Mouse (Mus musculus) MEL (cell line): ENCODE measurements around the gene Hagh. TPM values are rescaled to one million over a fixed set of nuclear protein-coding genes. Genes with fewer than 3 reads are reported as not detected.

Experiments used
- DNase-seq: peaks from one replicate; pipeline ENCODE4 v3.0.0; 2011; ENCODE audit warnings: low read depth, low spot score
- H3K27ac ChIP-seq: 2 replicates; pipeline ENCODE4 v1.5.1; 2012; ENCODE audit warnings: low read depth, mild to moderate bottlenecking, control low read depth, low read length, moderate library complexity; ENCODE audit not compliant: control insufficient read depth
- H3K27me3 ChIP-seq, 2 experiments: fragments of 150-350 bp in 1 of 2; sonication (generic) in 1 of 2; 2 replicates each; pipeline ENCODE4 v1.6.1; 2012; ENCODE audit warnings: low read length in 2 of 2, mild to moderate bottlenecking in 2 of 2, improper control_type of control experiment in 1 of 2, moderate library complexity in 1 of 2; ENCODE audit not compliant: insufficient read depth in 2 of 2, control insufficient read depth in 1 of 2
- H3K36me3 ChIP-seq, 2 experiments: 2 replicates each; pipeline ENCODE4 v1.6.1; 2012 to 2014; ENCODE audit warnings: low read length in 2 of 2, improper control_type of control experiment in 1 of 2, inconsistent platforms in 1 of 2, mild to moderate bottlenecking in 1 of 2; ENCODE audit not compliant: insufficient read depth in 2 of 2, control insufficient read depth in 1 of 2
- H3K4me1 ChIP-seq, 2 experiments: fragments of 150-350 bp in 1 of 2; sonication (generic) in 1 of 2; 2 replicates each; pipeline ENCODE4 v1.6.1; 2012; ENCODE audit warnings: low read length in 2 of 2, improper control_type of control experiment in 1 of 2, mild to moderate bottlenecking in 1 of 2; ENCODE audit not compliant: insufficient read depth in 2 of 2, control insufficient read depth in 1 of 2
- H3K4me3 ChIP-seq, 2 experiments: fragments of 150-350 bp in 1 of 2; sonication (generic) in 1 of 2; 2 replicates each; pipeline ENCODE4 v1.5.1; 2012; ENCODE audit warnings: low read depth in 2 of 2, low read length in 2 of 2, mild to moderate bottlenecking in 2 of 2, moderate library complexity in 2 of 2, control low read depth in 1 of 2, improper control_type of control experiment in 1 of 2; ENCODE audit not compliant: control insufficient read depth in 1 of 2, insufficient read depth in 1 of 2
- H3K79me2 ChIP-seq: 2 replicates; pipeline ENCODE4 v1.6.1; 2012; ENCODE audit warnings: mild to moderate bottlenecking, low read length, moderate library complexity; ENCODE audit not compliant: control insufficient read depth, poor library complexity, insufficient read depth
- H3K9ac ChIP-seq: 2 replicates; pipeline ENCODE4 v1.6.1; 2012; ENCODE audit warnings: low read depth, mild to moderate bottlenecking, control low read depth, low read length, moderate library complexity; ENCODE audit not compliant: control insufficient read depth, poor library complexity, severe bottlenecking
- H3K9me3 ChIP-seq: fragments of 150-350 bp; sonication (generic); replicated peaks from 2 replicates; pipeline ENCODE4 v1.6.1; 2012; ENCODE audit warnings: mild to moderate bottlenecking, low read length, improper control_type of control experiment, moderate library complexity; ENCODE audit not compliant: insufficient read depth
- BHLHE40 ChIP-seq: IDR thresholded peaks from 2 replicates; pipeline ENCODE4 v1.6.1; 2012; ENCODE audit warnings: low read depth, mild to moderate bottlenecking, inconsistent platforms, low read length, improper control_type of control experiment, borderline replicate concordance
- CTCF ChIP-seq, 3 experiments: IDR thresholded peaks in 2 of 3; conservative IDR thresholded peaks in 1 of 3; 2 replicates each; pipeline ENCODE4 v1.5.1; 2011 to 2012; ENCODE audit warnings: low read length in 3 of 3, low read depth in 2 of 3, mild to moderate bottlenecking in 2 of 3, improper control_type of control experiment in 1 of 3, inconsistent platforms in 1 of 3, mixed read lengths in 1 of 3, moderate library complexity in 1 of 3; ENCODE audit not compliant: control insufficient read depth in 1 of 3, insufficient read depth in 1 of 3, poor library complexity in 1 of 3, severe bottlenecking in 1 of 3
- E2F4 ChIP-seq: IDR thresholded peaks from 2 replicates; pipeline ENCODE4 v1.6.1; 2011; ENCODE audit warnings: low read depth, low read length, improper control_type of control experiment, borderline replicate concordance
- ELF1 ChIP-seq: IDR thresholded peaks from 2 replicates; pipeline ENCODE4 v1.6.1; 2014; ENCODE audit warnings: low read depth, mild to moderate bottlenecking, inconsistent platforms, low read length, improper control_type of control experiment, moderate library complexity
- GABPA ChIP-seq: IDR thresholded peaks from 2 replicates; pipeline ENCODE4 v1.6.1; 2012; ENCODE audit warnings: low read depth, mild to moderate bottlenecking, inconsistent platforms, low read length, improper control_type of control experiment, moderate library complexity
- GATA1 ChIP-seq: IDR thresholded peaks from 2 replicates; pipeline ENCODE4 v1.6.1; 2011; ENCODE audit warnings: low read depth, low read length, improper control_type of control experiment
- HCFC1 ChIP-seq: IDR thresholded peaks from 2 replicates; pipeline ENCODE4 v1.6.1; 2012; ENCODE audit warnings: low read depth, mild to moderate bottlenecking, inconsistent platforms, low read length, improper control_type of control experiment, moderate library complexity
- JUND ChIP-seq: IDR thresholded peaks from 2 replicates; pipeline ENCODE4 v1.6.1; 2011; ENCODE audit warnings: low read depth, mild to moderate bottlenecking, improper control_type of control experiment, low read length
- KAT2A ChIP-seq: conservative IDR thresholded peaks from 2 replicates; pipeline ENCODE4 v1.6.1; 2012; ENCODE audit warnings: low read depth, low read length, improper control_type of control experiment, inconsistent platforms
- MAX ChIP-seq: IDR thresholded peaks from 2 replicates; pipeline ENCODE4 v1.6.1; 2011; ENCODE audit warnings: low read length, improper control_type of control experiment
- MAZ ChIP-seq: IDR thresholded peaks from 2 replicates; pipeline ENCODE4 v1.6.1; 2012; ENCODE audit warnings: low read depth, mild to moderate bottlenecking, inconsistent platforms, low read length, improper control_type of control experiment
- MXI1 ChIP-seq: IDR thresholded peaks from 2 replicates; pipeline ENCODE4 v1.6.1; 2011; ENCODE audit warnings: mild to moderate bottlenecking, low read depth, low read length, improper control_type of control experiment
- MYB ChIP-seq: IDR thresholded peaks from 2 replicates; pipeline ENCODE4 v1.6.1; 2011; ENCODE audit warnings: mild to moderate bottlenecking, low read depth, low read length, improper control_type of control experiment
- MYC ChIP-seq: IDR thresholded peaks from 2 replicates; pipeline ENCODE4 v1.6.1; 2011; ENCODE audit warnings: low read depth, mild to moderate bottlenecking, low read length, improper control_type of control experiment, moderate library complexity
- NRF1 ChIP-seq: IDR thresholded peaks from 2 replicates; pipeline ENCODE4 v1.6.1; 2014; ENCODE audit warnings: low read depth, mild to moderate bottlenecking, inconsistent platforms, low read length, improper control_type of control experiment, moderate library complexity; ENCODE audit not compliant: poor library complexity, insufficient read depth, severe bottlenecking
- POLR2A ChIP-seq, 2 experiments: IDR thresholded peaks; 2 replicates each; pipeline ENCODE4 v1.6.1; 2011 to 2012; ENCODE audit warnings: low read length in 2 of 2, mild to moderate bottlenecking in 2 of 2, control low read depth in 1 of 2, improper control_type of control experiment in 1 of 2, low read depth in 1 of 2, moderate library complexity in 1 of 2; ENCODE audit not compliant: control insufficient read depth in 1 of 2, insufficient read depth in 1 of 2, poor library complexity in 1 of 2
- POLR2AphosphoS2 ChIP-seq: IDR thresholded peaks from 2 replicates; pipeline ENCODE4 v1.6.1; 2011; ENCODE audit warnings: low read length, improper control_type of control experiment
- POLR2AphosphoS5 ChIP-seq: IDR thresholded peaks from 2 replicates; pipeline ENCODE4 v1.6.1; 2012; ENCODE audit warnings: low read depth, borderline replicate concordance, mild to moderate bottlenecking, inconsistent platforms, low read length, moderate library complexity, mixed read lengths
- SIN3A ChIP-seq: IDR thresholded peaks from 2 replicates; pipeline ENCODE4 v1.6.1; 2012; ENCODE audit warnings: low read length, improper control_type of control experiment, inconsistent platforms
- SMC3 ChIP-seq: IDR thresholded peaks from 2 replicates; pipeline ENCODE4 v1.6.1; 2011; ENCODE audit warnings: low read depth, low read length, improper control_type of control experiment
- TBP ChIP-seq: IDR thresholded peaks from 2 replicates; pipeline ENCODE4 v1.8.0; 2011; ENCODE audit warnings: low read depth, low read length, improper control_type of control experiment
- TCF12 ChIP-seq: IDR thresholded peaks from 2 replicates; pipeline ENCODE4 v1.6.1; 2014; ENCODE audit warnings: low read depth, mild to moderate bottlenecking, inconsistent platforms, low read length, improper control_type of control experiment, moderate library complexity
- USF1 ChIP-seq: IDR thresholded peaks from 2 replicates; pipeline ENCODE4 v1.6.1; 2014; ENCODE audit warnings: low read depth, mild to moderate bottlenecking, inconsistent platforms, low read length, improper control_type of control experiment, moderate library complexity
- ZC3H11A ChIP-seq: IDR thresholded peaks from 2 replicates; pipeline ENCODE4 v1.6.1; 2012; ENCODE audit warnings: low read depth, mild to moderate bottlenecking, inconsistent platforms, low read length, improper control_type of control experiment
- ZKSCAN1 ChIP-seq: IDR thresholded peaks from 2 replicates; pipeline ENCODE4 v1.6.1; 2012; ENCODE audit warnings: low read depth, mild to moderate bottlenecking, inconsistent platforms, low read length, improper control_type of control experiment, moderate library complexity
- ZMIZ1 ChIP-seq: IDR thresholded peaks from 2 replicates; pipeline ENCODE4 v1.6.1; 2012; ENCODE audit warnings: low read depth, mild to moderate bottlenecking, inconsistent platforms, low read length, improper control_type of control experiment, moderate library complexity
- polyA plus RNA-seq, 2 experiments: library from polyadenylated mRNA; stranded (reverse) in 1 of 2; unstranded in 1 of 2; fragments of >175 nt in 1 of 2; fragments of >200 nt in 1 of 2; gene quantifications; 2 replicates each; pipeline versions ENCODE4 v1.2.1 to v1.2.4; 2012; ENCODE audit warnings: low replicate concordance in 2 of 2, low read depth in 1 of 2; ENCODE audit not compliant: insufficient read length in 2 of 2, insufficient read depth in 1 of 2, missing spikeins in 1 of 2
- total RNA-seq: library from RNA; depleted of rRNA; stranded (reverse); fragments of 300-350 nt; gene quantifications from 2 replicates; pipeline ENCODE4 v1.2.3, GENCODE M21; 2012

The Hagh gene
- total and polyA plus RNA-seq, 3 experiments: 37.5 to 49.6 TPM; not detected in 1

DNA sequence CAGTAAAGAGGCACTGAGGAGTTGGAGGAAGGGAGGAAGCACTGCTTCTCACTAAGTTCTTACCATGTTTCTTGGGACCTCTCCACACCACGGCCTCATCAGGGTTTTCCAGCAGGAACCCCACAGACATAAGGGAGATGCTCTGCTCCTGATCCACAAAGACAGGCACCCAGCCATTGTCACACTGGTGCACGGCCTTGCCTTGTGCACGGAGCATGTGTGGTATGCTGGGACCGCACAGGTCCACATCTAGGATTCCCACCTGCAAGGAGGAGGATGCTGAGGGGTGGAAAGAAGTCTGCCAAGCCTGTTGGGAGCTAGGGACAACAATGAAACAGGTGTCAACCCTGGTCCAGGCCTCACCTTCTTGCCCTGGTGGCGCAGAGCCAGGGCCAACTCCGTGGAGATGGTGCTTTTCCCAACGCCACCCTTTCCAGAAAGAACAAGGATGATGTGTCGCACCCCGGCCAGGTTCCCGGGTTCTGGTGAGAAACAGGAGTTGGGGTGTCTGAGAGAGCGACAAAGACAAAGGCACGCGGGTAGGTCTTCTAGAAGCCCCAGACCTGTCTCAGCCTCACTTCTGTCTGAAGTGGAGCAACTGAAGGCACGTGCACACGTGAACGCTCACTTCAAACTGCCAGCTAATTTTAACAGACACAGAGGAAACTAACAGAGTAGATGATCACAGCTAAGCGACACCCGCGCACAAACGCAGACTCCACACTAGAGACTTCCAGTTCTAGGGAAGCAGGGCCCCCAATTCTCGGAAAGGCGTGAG, 45.6 kb downstream of the Hagh start:
- Histone ChIP-seq H3K4me3 (peak overlapping the region; percentile 88 to 90), H3K9me3 (no peaks in the 10 kb centered on the region), H3K4me1 (peaks cover 0 to 14% of the 10 kb centered on the region in 2 experiments; a peak in 1 of 4 replicates), H3K9ac (peak overlapping the region; percentile 80), H3K36me3 (peaks cover 0 to 2% of the 10 kb centered on the region in 2 experiments; a peak in 2 of 4 replicates), H3K27ac (peak overlapping the region; percentile 13), H3K27me3 (no peaks in the 10 kb centered on the region), H3K79me2 (peaks cover 22% of the 10 kb centered on the region)
- no peak for DNase-seq
- no peak for TF ChIP-seq CTCF (IDR thresholded peaks at IDR 0.05 in 2 of 3, conservative IDR thresholded peaks at IDR 0.05 in 1 of 3; ENCODE audit: control insufficient read depth in 1 of 3, insufficient read depth in 1 of 3, low read depth in 2 of 3, low read length in 3 of 3, poor library complexity in 1 of 3, severe bottlenecking in 1 of 3)
- TF ChIP-seq TBP: no peak
- peak; percentile 44; the same call in 1 of the 2 replicates for TF ChIP-seq BHLHE40
- no peak for TF ChIP-seq MAZ
- no peak for TF ChIP-seq HCFC1
- peak; percentile 80 for TF ChIP-seq MYC

DNA sequence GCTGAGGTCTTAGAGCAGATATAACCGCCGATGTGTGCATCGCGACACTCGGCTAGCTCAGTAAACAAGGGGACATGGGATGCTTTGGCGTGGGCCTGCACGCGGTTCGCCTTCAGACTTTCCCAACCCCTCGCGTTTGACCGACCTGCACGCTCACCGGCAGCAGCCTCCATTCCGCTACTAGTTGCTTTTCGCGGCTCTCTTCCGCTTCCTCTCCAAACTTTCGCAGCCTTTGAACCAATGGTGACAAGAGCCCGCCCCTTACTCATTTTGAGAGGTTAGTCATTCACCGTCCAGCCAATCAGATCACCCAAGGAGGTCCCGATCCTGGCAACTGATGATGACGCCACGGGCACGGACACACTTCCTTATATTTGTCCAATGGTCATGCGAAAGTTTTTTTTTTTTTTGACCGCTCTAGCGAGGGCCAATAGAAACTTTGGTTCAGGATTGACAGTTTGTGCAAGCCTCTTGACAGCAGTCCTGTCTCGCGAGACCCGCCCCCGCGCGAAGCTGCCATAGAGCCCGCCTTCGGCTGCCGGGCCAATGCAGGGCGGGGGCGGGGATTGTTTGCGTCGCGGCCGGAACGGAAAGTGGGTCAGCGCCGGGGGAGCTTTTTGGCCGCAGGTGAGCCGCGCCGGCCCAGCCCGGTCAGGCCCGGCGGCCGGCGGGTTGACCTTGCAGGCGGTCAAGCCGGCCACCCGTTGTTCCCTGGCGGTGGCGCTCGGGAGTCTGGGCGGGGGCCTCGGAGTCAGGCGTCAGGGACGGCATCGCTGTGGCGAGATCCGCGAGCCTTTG, 46.4 kb downstream of the Hagh start, which contains the start of the genes Nubp2 and Spsb3:
TSS of gene Nubp2 (minus strand) at position 216 of the 798 bp plus-strand sequence.
TSS of gene Spsb3 (plus strand) at position 510 of the 798 bp plus-strand sequence.
- Histone ChIP-seq H3K4me3 (peak within 1 kb of the TSS; percentile 88 to 93), H3K36me3 (peaks cover 0 to 2% of the 10 kb centered on the region in 2 experiments; a peak in 2 of 4 replicates), H3K9me3 (no peaks in the 10 kb centered on the region), H3K9ac (peak within 1 kb of the TSS; percentile 89), H3K4me1 (peaks cover 0 to 14% of the 10 kb centered on the region in 2 experiments; a peak in 1 of 4 replicates), H3K79me2 (peaks cover 22% of the 10 kb centered on the region), H3K27ac (peak within 1 kb of the TSS; percentile 35), H3K27me3 (no peaks in the 10 kb centered on the region)
- DNase-seq: peak; percentile 99
- TF ChIP-seq KAT2A (peak; percentile 87), NRF1 (0 out of 2 replicates have a peak, but pooled peaks have one; percentile 22), POLR2AphosphoS5 (no peak), GATA1 (no peak), POLR2A (IDR thresholded peaks at IDR 0.05; ENCODE audit: control insufficient read depth in 1 of 2, insufficient read depth in 1 of 2, low read depth in 1 of 2, low read length in 2 of 2, poor library complexity in 1 of 2) (peak; percentile 45 to 86), HCFC1 (peak; percentile 97), ZC3H11A (no peak), ZKSCAN1 (peak; percentile 78; the same call in 1 of the 2 replicates), MXI1 (peak; percentile 98), USF1 (0 out of 2 replicates have a peak, but pooled peaks have one; percentile 28), MAX (peak; percentile 75), TCF12 (peak; percentile 19; the same call in 1 of the 2 replicates), SIN3A (peak; percentile 99), MYB (peak; percentile 52), POLR2AphosphoS2 (peak; percentile 80; the same call in 1 of the 2 replicates), GABPA (peak; percentile 31; the same call in 1 of the 2 replicates), TBP (peak; percentile 66; the same call in 1 of the 2 replicates), E2F4 (peak; percentile 85; the same call in 1 of the 2 replicates), MYC (peak; percentile 78), ZMIZ1 (0 out of 2 replicates have a peak, but pooled peaks have one; percentile 69), SMC3 (no peak), JUND (0 out of 2 replicates have a peak, but pooled peaks have one; percentile 36), CTCF (IDR thresholded peaks at IDR 0.05 in 2 of 3, conservative IDR thresholded peaks at IDR 0.05 in 1 of 3; ENCODE audit: control insufficient read depth in 1 of 3, insufficient read depth in 1 of 3, low read depth in 2 of 3, low read length in 3 of 3, poor library complexity in 1 of 3, severe bottlenecking in 1 of 3) (no peak), ELF1 (peak; percentile 98)
